Mouse (Mus musculus) kidney, adult 2 months (tissue): ENCODE results near the gene Tspear.
"Not testable (repeated sequence)": the region's sequence is repeated elsewhere in the genome, so short reads cannot be mapped to it uniquely, and the experiment has no call there.

Experiments used
- CTCF ChIP-seq: fragments of 200-500 bp; conservative IDR thresholded peaks from 2 replicates; pipeline ENCODE4 v1.5.1; 2011; ENCODE audit warnings: low read depth, mild to moderate bottlenecking, control low read depth, low read length, moderate library complexity, mixed read lengths; ENCODE audit not compliant: insufficient read depth, insufficient read length
- POLR2A ChIP-seq: fragments of 200-500 bp; IDR thresholded peaks from one replicate; pipeline ENCODE4 v1.6.1; 2011; ENCODE audit warnings: low read depth, low read length, control low read depth

DNA sequence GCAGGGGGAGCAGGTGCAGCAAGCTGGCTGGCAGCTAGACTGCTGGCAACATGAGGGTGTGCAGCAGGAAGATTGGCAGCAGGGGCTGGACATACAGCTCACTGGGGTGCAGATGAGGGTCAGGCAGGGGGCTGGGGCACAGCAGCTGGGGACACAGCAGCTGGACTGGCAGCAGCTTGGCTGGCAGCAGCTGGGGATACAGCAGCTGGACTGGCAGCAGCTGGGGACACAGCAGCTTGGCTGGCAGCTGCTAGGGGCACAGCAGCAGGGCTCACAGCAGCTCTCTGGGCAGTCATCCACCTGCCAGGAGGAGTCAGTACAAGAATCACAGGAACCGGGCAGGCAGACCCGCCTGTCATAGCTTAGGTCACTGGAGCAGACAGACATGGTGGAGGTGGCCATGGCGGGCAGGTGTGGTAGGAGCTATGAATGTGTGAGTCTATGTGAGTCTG is 4.0 kb downstream of the Tspear start, which contains the start of gene Gm19402:
- not testable (repeated sequence) for TF ChIP-seq CTCF, POLR2A
